Mouse (Mus musculus) heart, embryonic 12.5 days (tissue): ENCODE results near the gene Fbxl17. TPM values are rescaled to one million over a fixed set of nuclear protein-coding genes. Genes with fewer than 3 reads are reported as not detected.

Experiments
- ATAC-seq: fragments of 200-750 bp; cut with Nextera tagmentation; 2 replicates; pipeline ENCODE4 v1.8.0; 2017; ENCODE audit warnings: moderate TSS enrichment, moderate library complexity; ENCODE audit not compliant: insufficient number of reproducible peaks, low FRiP score
- H3K27ac ChIP-seq: fragments of 300-500 bp; sonication (generic); 2 replicates; pipeline ENCODE4 v1.5.1; 2016; ENCODE audit warnings: mild to moderate bottlenecking, moderate library complexity; ENCODE audit not compliant: poor library complexity, severe bottlenecking
- H3K27me3 ChIP-seq: fragments of 300-500 bp; sonication (generic); replicated peaks from 2 replicates; pipeline ENCODE4 v1.6.1; 2016; ENCODE audit warnings: mild to moderate bottlenecking, moderate library complexity
- H3K36me3 ChIP-seq: fragments of 300-500 bp; sonication (generic); 2 replicates; pipeline ENCODE4 v1.6.1; 2016; ENCODE audit warnings: mild to moderate bottlenecking, moderate library complexity
- H3K4me1 ChIP-seq: fragments of 300-500 bp; sonication (generic); replicated peaks from 2 replicates; pipeline ENCODE4 v1.6.1; 2016; ENCODE audit warnings: mild to moderate bottlenecking
- H3K4me2 ChIP-seq: fragments of 300-500 bp; sonication (generic); 2 replicates; pipeline ENCODE4 v1.6.1; 2016; ENCODE audit warnings: mild to moderate bottlenecking, moderate library complexity
- H3K4me3 ChIP-seq: fragments of 300-500 bp; sonication (generic); 2 replicates; pipeline ENCODE4 v1.5.1; 2016; ENCODE audit warnings: mild to moderate bottlenecking
- H3K9ac ChIP-seq: fragments of 300-500 bp; sonication (generic); 2 replicates; pipeline ENCODE4 v1.6.1; 2016; ENCODE audit warnings: mild to moderate bottlenecking, moderate library complexity
- H3K9me3 ChIP-seq: fragments of 300-500 bp; sonication (generic); replicated peaks from 2 replicates; pipeline ENCODE4 v1.6.1; 2016; ENCODE audit warnings: mild to moderate bottlenecking, moderate library complexity
- WGBS: fragments of 180-500 bp; shearing (Covaris S2); methylation state at CpG from one replicate; pipeline ENCODE4 v1.1.7; 2016; 5-methylcytosine and 5-hydroxymethylcytosine counted together
- polyA plus RNA-seq: library from polyadenylated mRNA; unstranded; fragments of >200 nt; fragmentation: Nextera tagmentation; extraction: Ambion mirVana; gene quantifications from 2 replicates; pipeline ENCODE4 v1.2.1, GENCODE M21; 2016

The Fbxl17 gene
- polyA plus RNA-seq, 1 experiment from 2014 or later: 7.1 TPM

GRCm38 (mm10) chr17:63402741-63403681 is 96.8 kb downstream of the Fbxl17 start:
- 0 out of 2 replicates have a peak, but pooled peaks have one; percentile 36 for ATAC-seq
- WGBS: 77% methylated on average over 13 of the region's 13 CpGs
- H3K27ac ChIP-seq: no peak overlapping the region

GRCm38 (mm10) chr17:63402170-63402569 is 97.6 kb downstream of the Fbxl17 start:
- H3K36me3 ChIP-seq: no peaks in the 10 kb centered on the region
- no peak overlapping the region for H3K4me2 ChIP-seq
- H3K9me3 ChIP-seq: no peaks in the 10 kb centered on the region
- no peak overlapping the region for H3K4me3 ChIP-seq
- H3K4me1 ChIP-seq: peaks cover 27% of the 10 kb centered on the region
- ATAC-seq: no peak
- H3K27ac ChIP-seq: no peak overlapping the region
- WGBS: 65% methylated on average over 3 of the region's 3 CpGs
- no peak overlapping the region for H3K9ac ChIP-seq
- H3K27me3 ChIP-seq: no peaks in the 10 kb centered on the region

More at GRCm38 (mm10) chr17:63402741-63403681, 96.8 kb downstream of the Fbxl17 start:
- Histone ChIP-seq H3K4me2 (no peak overlapping the region), H3K4me1 (peaks cover 27% of the 10 kb centered on the region), H3K9ac (no peak overlapping the region), H3K4me3 (no peak overlapping the region), H3K9me3 (no peaks in the 10 kb centered on the region), H3K27me3 (no peaks in the 10 kb centered on the region), H3K36me3 (no peaks in the 10 kb centered on the region)

- 76% methylated on average over 5 of the region's 5 CpGs for WGBS
- Histone ChIP-seq H3K27me3 (no peaks in the 10 kb centered on the region), H3K9me3 (no peaks in the 10 kb centered on the region), H3K4me1 (peaks cover 18% of the 10 kb centered on the region), H3K4me2 (no peak overlapping the region), H3K27ac (no peak overlapping the region), H3K36me3 (no peaks in the 10 kb centered on the region), H3K9ac (no peak overlapping the region), H3K4me3 (no peak overlapping the region)
- ATAC-seq: no peak
These were observed 99.2 kb downstream of the Fbxl17 start for GRCm38 (mm10) chr17:63400640-63401039.

GRCm38 (mm10) chr17:63399816-63400215 is 100.0 kb downstream of the Fbxl17 start:
- no peaks in the 10 kb centered on the region for H3K27me3 ChIP-seq
- no peaks in the 10 kb centered on the region for H3K36me3 ChIP-seq
- no peak overlapping the region for H3K9ac ChIP-seq
- H3K4me3 ChIP-seq: no peak overlapping the region
- H3K9me3 ChIP-seq: no peaks in the 10 kb centered on the region
- no peak for ATAC-seq
- no peak overlapping the region for H3K27ac ChIP-seq
- H3K4me1 ChIP-seq: peaks cover 13% of the 10 kb centered on the region
- 87% methylated on average over 8 of the region's 8 CpGs for WGBS
- no peak overlapping the region for H3K4me2 ChIP-seq

- H3K27ac ChIP-seq: no peak overlapping the region
- H3K9ac ChIP-seq: no peak overlapping the region
- no peak for ATAC-seq
- H3K4me2 ChIP-seq: no peak overlapping the region
- H3K4me3 ChIP-seq: no peak overlapping the region
- H3K9me3 ChIP-seq: no peaks in the 10 kb centered on the region
- no peaks in the 10 kb centered on the region for H3K36me3 ChIP-seq
- 75% methylated on average over 4 of the region's 4 CpGs for WGBS
- peaks cover 3% of the 10 kb centered on the region; the same call in 1 of the 2 replicates for H3K4me1 ChIP-seq
- no peaks in the 10 kb centered on the region for H3K27me3 ChIP-seq
These were observed 108.3 kb downstream of the Fbxl17 start for GRCm38 (mm10) chr17:63391506-63391905.

- no peak overlapping the region for H3K9ac ChIP-seq
- no peak overlapping the region for H3K27ac ChIP-seq
- ATAC-seq: no peak
- no peaks in the 10 kb centered on the region for H3K27me3 ChIP-seq
- 84% methylated on average over 4 of the region's 4 CpGs for WGBS
- no peak overlapping the region for H3K4me2 ChIP-seq
- H3K4me3 ChIP-seq: no peak overlapping the region
- peaks cover 3% of the 10 kb centered on the region; the same call in 1 of the 2 replicates for H3K4me1 ChIP-seq
- no peaks in the 10 kb centered on the region for H3K36me3 ChIP-seq
- H3K9me3 ChIP-seq: no peaks in the 10 kb centered on the region
These were observed 108.9 kb downstream of the Fbxl17 start for GRCm38 (mm10) chr17:63390951-63391350.

- no peak overlapping the region for H3K4me2 ChIP-seq
- ATAC-seq: no peak
- H3K4me1 ChIP-seq: peaks cover 19% of the 10 kb centered on the region
- 0 out of 2 replicates have a peak, but pooled peaks cover 5% of the 10 kb centered on the region for H3K36me3 ChIP-seq
- no peak overlapping the region for H3K9ac ChIP-seq
- H3K27ac ChIP-seq: no peak overlapping the region
- no peak overlapping the region for H3K4me3 ChIP-seq
- H3K9me3 ChIP-seq: 0 out of 2 replicates have a peak, but pooled peaks cover 2% of the 10 kb centered on the region
- WGBS: 70% methylated on average over 3 of the region's 3 CpGs
- H3K27me3 ChIP-seq: no peaks in the 10 kb centered on the region
These were observed 128.8 kb downstream of the Fbxl17 start for GRCm38 (mm10) chr17:63370977-63371376.

GRCm38 (mm10) chr17:63369631-63370310 is 130.0 kb downstream of the Fbxl17 start:
- H3K9ac ChIP-seq: no peak overlapping the region
- H3K9me3 ChIP-seq: no peaks in the 10 kb centered on the region
- no peak overlapping the region for H3K4me2 ChIP-seq
- H3K36me3 ChIP-seq: no peaks in the 10 kb centered on the region
- H3K27me3 ChIP-seq: no peaks in the 10 kb centered on the region
- no peak overlapping the region for H3K4me3 ChIP-seq
- ATAC-seq: no peak
- H3K27ac ChIP-seq: no peak overlapping the region
- peaks cover 19% of the 10 kb centered on the region for H3K4me1 ChIP-seq
- WGBS: 68% methylated on average over 8 of the region's 8 CpGs

GRCm38 (mm10) chr17:63367476-63367875 is 132.3 kb downstream of the Fbxl17 start:
- Histone ChIP-seq H3K4me3 (no peak overlapping the region), H3K9ac (no peak overlapping the region), H3K9me3 (no peaks in the 10 kb centered on the region), H3K27ac (no peak overlapping the region), H3K36me3 (no peaks in the 10 kb centered on the region), H3K4me1 (peaks cover 19% of the 10 kb centered on the region), H3K27me3 (no peaks in the 10 kb centered on the region), H3K4me2 (no peak overlapping the region)
- WGBS: 82% methylated on average over 6 of the region's 6 CpGs
- no peak for ATAC-seq

GRCm38 (mm10) chr17:63366045-63366444 is 133.8 kb downstream of the Fbxl17 start:
- no peak overlapping the region for H3K27ac ChIP-seq
- no peaks in the 10 kb centered on the region for H3K9me3 ChIP-seq
- peaks cover 19% of the 10 kb centered on the region for H3K4me1 ChIP-seq
- WGBS: 57% methylated on average over 11 of the region's 11 CpGs
- H3K4me3 ChIP-seq: no peak overlapping the region
- 0 out of 2 replicates have a peak, but pooled peaks cover 6% of the 10 kb centered on the region for H3K36me3 ChIP-seq
- H3K9ac ChIP-seq: no peak overlapping the region
- ATAC-seq: no peak
- no peak overlapping the region for H3K4me2 ChIP-seq
- no peaks in the 10 kb centered on the region for H3K27me3 ChIP-seq

- Histone ChIP-seq H3K9ac (no peak overlapping the region), H3K4me2 (no peak overlapping the region), H3K27me3 (no peaks in the 10 kb centered on the region), H3K4me1 (peaks cover 10% of the 10 kb centered on the region), H3K36me3 (0 out of 2 replicates have a peak, but pooled peaks cover 6% of the 10 kb centered on the region), H3K4me3 (no peak overlapping the region), H3K27ac (no peak overlapping the region), H3K9me3 (no peaks in the 10 kb centered on the region)
- ATAC-seq: no peak
- WGBS: 84% methylated on average over 7 of the region's 7 CpGs
These were observed 135.2 kb downstream of the Fbxl17 start for GRCm38 (mm10) chr17:63364605-63365004.
